Mouse (Mus musculus) megakaryocyte, embryonic 14.5 days (primary cell): ENCODE results near the gene Tmem43. TPM values are rescaled to one million over a fixed set of nuclear protein-coding genes. Genes with fewer than 3 reads are reported as not detected.

Experiments
- H3K27me3 ChIP-seq: replicated peaks from 2 replicates; pipeline ENCODE3; 2012; ENCODE audit warnings: inconsistent platforms
- H3K36me3 ChIP-seq: replicated peaks from 2 replicates; pipeline ENCODE3; 2012; ENCODE audit warnings: low read length, inconsistent platforms, mixed read lengths
- H3K4me1 ChIP-seq: 2 replicates; pipeline ENCODE4 v1.6.1; 2012; ENCODE audit warnings: inconsistent platforms
- H3K4me3 ChIP-seq: replicated peaks from 2 replicates; pipeline ENCODE3; 2012; ENCODE audit warnings: moderate library complexity, mild to moderate bottlenecking, inconsistent platforms
- H3K9me3 ChIP-seq: 2 replicates; pipeline ENCODE4 v1.6.1; 2012; ENCODE audit warnings: inconsistent platforms
- FLI1 ChIP-seq: IDR thresholded peaks from 2 replicates; pipeline ENCODE4 v1.6.1; 2012; ENCODE audit warnings: low read length, inconsistent platforms, mixed read lengths
- GATA1 ChIP-seq: IDR thresholded peaks from 3 replicates; pipeline ENCODE4 v1.6.1; 2012; ENCODE audit warnings: mixed read lengths, low read length, inconsistent platforms, borderline replicate concordance
- polyA plus RNA-seq: library from polyadenylated mRNA; stranded (reverse); fragments of >175 nt; gene quantifications from 2 replicates; pipeline ENCODE4 v1.2.3, GENCODE M21; 2012; ENCODE audit warnings: low replicate concordance; ENCODE audit not compliant: insufficient read depth

Gene Tmem43
- polyA plus RNA-seq, 1 experiment: 3.9 TPM

- no peaks in the 10 kb centered on the region for H3K27me3 ChIP-seq
- TF ChIP-seq GATA1 (no peak), FLI1 (no peak)
- no peak overlapping the region for H3K4me3 ChIP-seq
- peaks cover 56% of the 10 kb centered on the region for H3K4me1 ChIP-seq
- peaks cover 36% of the 10 kb centered on the region for H3K36me3 ChIP-seq
- no peaks in the 10 kb centered on the region for H3K9me3 ChIP-seq
Measured at GRCm38 (mm10) chr6:91514135-91514534, 40.6 kb downstream of the Tmem43 start.

GRCm38 (mm10) chr6:91514737-91515362 is 41.3 kb downstream of the Tmem43 start:
- TF ChIP-seq GATA1 (no peak), FLI1 (no peak)
- H3K9me3 ChIP-seq: no peaks in the 10 kb centered on the region
- peaks cover 41% of the 10 kb centered on the region for H3K36me3 ChIP-seq
- H3K4me1 ChIP-seq: peaks cover 58% of the 10 kb centered on the region
- H3K4me3 ChIP-seq: peak overlapping the region; percentile 99
- H3K27me3 ChIP-seq: no peaks in the 10 kb centered on the region

- Histone ChIP-seq H3K27me3 (no peaks in the 10 kb centered on the region), H3K9me3 (no peaks in the 10 kb centered on the region), H3K4me1 (peaks cover 67% of the 10 kb centered on the region), H3K36me3 (peaks cover 43% of the 10 kb centered on the region), H3K4me3 (peak within 1 kb of the TSS; percentile 99)
- TF ChIP-seq FLI1 (0 out of 2 replicates have a peak, but pooled peaks have one; percentile 34), GATA1 (no peak)
Measured at GRCm38 (mm10) chr6:91515545-91516449, 42.3 kb downstream of the Tmem43 start, which contains the start of the genes Xpc and Lsm3. Xpc (minus strand) TSS chr6:91515888. Lsm3 (plus strand) TSS chr6:91515928.

GRCm38 (mm10) chr6:91518454-91519020 is 45.0 kb downstream of the Tmem43 start:
- no peaks in the 10 kb centered on the region for H3K9me3 ChIP-seq
- no peaks in the 10 kb centered on the region for H3K27me3 ChIP-seq
- TF ChIP-seq GATA1: no peak
- no peak for TF ChIP-seq FLI1
- peaks cover 72% of the 10 kb centered on the region for H3K4me1 ChIP-seq
- H3K36me3 ChIP-seq: peaks cover 65% of the 10 kb centered on the region
- peak overlapping the region; percentile 62 for H3K4me3 ChIP-seq

GRCm38 (mm10) chr6:91522816-91523215 is 49.3 kb downstream of the Tmem43 start:
- Histone ChIP-seq H3K36me3 (peaks cover 90% of the 10 kb centered on the region), H3K4me1 (peaks cover 42% of the 10 kb centered on the region), H3K27me3 (no peaks in the 10 kb centered on the region), H3K9me3 (no peaks in the 10 kb centered on the region), H3K4me3 (no peak overlapping the region)
- no peak for TF ChIP-seq FLI1
- no peak for TF ChIP-seq GATA1

GRCm38 (mm10) chr6:91525544-91525943 is 52.0 kb downstream of the Tmem43 start:
- peaks cover 15% of the 10 kb centered on the region for H3K4me1 ChIP-seq
- no peaks in the 10 kb centered on the region for H3K27me3 ChIP-seq
- H3K4me3 ChIP-seq: no peak overlapping the region
- no peaks in the 10 kb centered on the region for H3K9me3 ChIP-seq
- TF ChIP-seq FLI1 (no peak), GATA1 (no peak)
- H3K36me3 ChIP-seq: peaks cover 81% of the 10 kb centered on the region

- H3K4me3 ChIP-seq: peak overlapping the region; percentile 74
- H3K36me3 ChIP-seq: peaks cover 63% of the 10 kb centered on the region
- TF ChIP-seq GATA1 (no peak), FLI1 (no peak)
- H3K4me1 ChIP-seq: peaks cover 10% of the 10 kb centered on the region
- H3K27me3 ChIP-seq: peaks cover 2% of the 10 kb centered on the region
- no peaks in the 10 kb centered on the region for H3K9me3 ChIP-seq
Measured at GRCm38 (mm10) chr6:91527227-91527860, 53.8 kb downstream of the Tmem43 start.

- peaks cover 54% of the 10 kb centered on the region for H3K36me3 ChIP-seq
Measured at GRCm38 (mm10) chr6:91528265-91528664, 54.8 kb downstream of the Tmem43 start.

GRCm38 (mm10) chr6:91530673-91531072 is 57.2 kb downstream of the Tmem43 start:
- H3K9me3 ChIP-seq: no peaks in the 10 kb centered on the region
- H3K36me3 ChIP-seq: peaks cover 30% of the 10 kb centered on the region
- peaks cover 18% of the 10 kb centered on the region for H3K27me3 ChIP-seq
- H3K4me3 ChIP-seq: no peak overlapping the region
- peaks cover 4% of the 10 kb centered on the region for H3K4me1 ChIP-seq
- no peak for TF ChIP-seq GATA1
- no peak for TF ChIP-seq FLI1

More at GRCm38 (mm10) chr6:91528265-91528664, 54.8 kb downstream of the Tmem43 start:
- H3K4me1 ChIP-seq: peaks cover 7% of the 10 kb centered on the region
- no peak for TF ChIP-seq GATA1
- H3K9me3 ChIP-seq: no peaks in the 10 kb centered on the region
- peaks cover 7% of the 10 kb centered on the region for H3K27me3 ChIP-seq
- H3K4me3 ChIP-seq: no peak overlapping the region
